Mouse (Mus musculus) megakaryocyte, adult 5-6 weeks (primary cell): ENCODE measurements around the gene Mrpl47. TPM values are rescaled to one million over a fixed set of nuclear protein-coding genes. Genes with fewer than 3 reads are reported as not detected.

Experiments used
- total RNA-seq, 2 experiments: library from RNA; stranded (forward) in 1 of 2; stranded (reverse) in 1 of 2; fragments of 153-499, 151-499 nt in 1 of 2; fragments of 221-1000, 200-1000 nt in 1 of 2; gene quantifications; 2 replicates each; pipeline versions ENCODE4 v1.2.3 to v1.2.4; 2015 to 2017

The Mrpl47 gene
- total RNA-seq, 2 experiments from 2014 or later: 14.0 to 22.0 TPM

Other genes with a start within 250 kb of the Mrpl47 start
- gene Kcnmb3, start 245.4 kb downstream of the Mrpl47 start, total RNA-seq (2015): not detected in 2 replicates
- gene Kcnmb3, start 245.4 kb downstream of the Mrpl47 start, total RNA-seq (2017): not detected in 2 replicates
- 32.8 and 37.5 TPM in 2 replicates for gene Zfp639, start 227.3 kb downstream of the Mrpl47 start, total RNA-seq (2015)
- 36.0 and 39.4 TPM in 2 replicates for gene Zfp639, start 227.3 kb downstream of the Mrpl47 start, total RNA-seq (2017)
- gene Mfn1, start 208.1 kb downstream of the Mrpl47 start, total RNA-seq (2015): 20.3 and 29.8 TPM in 2 replicates
- gene Mfn1, start 208.1 kb downstream of the Mrpl47 start, total RNA-seq (2017): 16.9 and 21.4 TPM in 2 replicates
- 1.8 and 2.7 TPM in 2 replicates for gene Gnb4, start 121.0 kb downstream of the Mrpl47 start, total RNA-seq (2015)
- gene Gnb4, start 121.0 kb downstream of the Mrpl47 start, total RNA-seq (2017): 2.0 and 5.2 TPM in 2 replicates
- gene Actl6a, start 31.3 kb downstream of the Mrpl47 start, total RNA-seq (2015): 79.1 and 92.8 TPM in 2 replicates
- gene Actl6a, start 31.3 kb downstream of the Mrpl47 start, total RNA-seq (2017): 45.4 and 58.9 TPM in 2 replicates
- 166 and 191 TPM in 2 replicates for gene Ndufb5, start 615 bp downstream of the Mrpl47 start, total RNA-seq (2015)
- 128 and 134 TPM in 2 replicates for gene Ndufb5, start 615 bp downstream of the Mrpl47 start, total RNA-seq (2017)
- gene Usp13, start 79.9 kb upstream of the Mrpl47 start, total RNA-seq (2015): not detected in 2 replicates
- not detected in 2 replicates for gene Usp13, start 79.9 kb upstream of the Mrpl47 start, total RNA-seq (2017)